Mouse (Mus musculus): Measurements from ENCODE around the gene Slc25a22. TPM values are rescaled to one million over a fixed set of nuclear protein-coding genes. Genes with fewer than 3 reads are reported as not detected.

Slc25a22 gene
- polyA plus RNA-seq (2014; fragmentation: Illumina TruSeq; extraction: RNeasy Lipid Tissue Mini Kit (QIAGEN cat#74804); ENCODE audit: low read depth, low replicate concordance): 2.9 TPM

DNA sequence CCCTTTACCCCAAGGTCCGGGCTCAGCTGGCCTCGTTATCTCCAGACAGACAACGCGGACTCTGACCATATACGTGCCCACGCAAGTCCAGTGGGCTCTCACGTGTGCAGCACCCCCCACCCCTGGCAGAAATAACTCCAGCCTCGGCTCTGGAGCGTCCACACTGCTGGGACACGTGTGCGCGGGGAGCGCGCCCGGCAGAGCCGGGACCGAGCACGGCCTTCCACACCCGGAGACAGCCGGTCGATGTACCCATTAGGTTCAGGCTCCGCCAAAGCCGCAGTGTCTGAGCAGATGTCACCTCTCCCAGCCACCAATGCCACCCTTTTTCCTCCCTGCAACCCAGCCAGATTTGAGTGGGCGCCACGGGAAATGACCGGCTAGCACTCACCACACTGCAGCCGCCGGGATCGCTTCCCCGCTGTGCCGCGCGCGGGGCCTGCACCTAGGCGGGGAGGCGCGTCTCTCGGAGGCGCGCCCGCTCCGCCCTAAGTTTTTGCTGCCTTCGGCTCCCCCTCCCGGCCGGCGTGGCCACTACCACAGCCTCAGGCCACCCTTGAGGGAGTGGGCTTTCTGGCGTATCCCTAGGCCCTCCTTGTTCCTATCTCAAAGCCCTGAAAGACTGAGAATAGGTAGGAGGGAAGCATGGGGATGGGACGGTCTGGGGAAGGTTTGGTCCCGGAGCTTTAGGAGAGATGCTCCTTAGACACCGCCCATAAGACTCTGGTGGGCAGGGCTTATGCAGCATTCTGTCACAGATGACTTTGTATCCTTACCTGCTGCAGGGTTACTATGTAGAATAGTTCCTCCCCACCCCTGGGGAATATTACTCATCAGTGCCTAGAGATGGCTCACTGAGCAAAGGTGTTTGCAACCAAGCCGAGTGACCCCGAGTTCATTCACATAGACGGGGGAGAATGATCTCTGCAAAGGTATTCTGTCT is at the start of gene Slc25a22:
Slc25a22 (minus strand) TSS at position 715 of the 943 bp plus-strand sequence.

DNA sequence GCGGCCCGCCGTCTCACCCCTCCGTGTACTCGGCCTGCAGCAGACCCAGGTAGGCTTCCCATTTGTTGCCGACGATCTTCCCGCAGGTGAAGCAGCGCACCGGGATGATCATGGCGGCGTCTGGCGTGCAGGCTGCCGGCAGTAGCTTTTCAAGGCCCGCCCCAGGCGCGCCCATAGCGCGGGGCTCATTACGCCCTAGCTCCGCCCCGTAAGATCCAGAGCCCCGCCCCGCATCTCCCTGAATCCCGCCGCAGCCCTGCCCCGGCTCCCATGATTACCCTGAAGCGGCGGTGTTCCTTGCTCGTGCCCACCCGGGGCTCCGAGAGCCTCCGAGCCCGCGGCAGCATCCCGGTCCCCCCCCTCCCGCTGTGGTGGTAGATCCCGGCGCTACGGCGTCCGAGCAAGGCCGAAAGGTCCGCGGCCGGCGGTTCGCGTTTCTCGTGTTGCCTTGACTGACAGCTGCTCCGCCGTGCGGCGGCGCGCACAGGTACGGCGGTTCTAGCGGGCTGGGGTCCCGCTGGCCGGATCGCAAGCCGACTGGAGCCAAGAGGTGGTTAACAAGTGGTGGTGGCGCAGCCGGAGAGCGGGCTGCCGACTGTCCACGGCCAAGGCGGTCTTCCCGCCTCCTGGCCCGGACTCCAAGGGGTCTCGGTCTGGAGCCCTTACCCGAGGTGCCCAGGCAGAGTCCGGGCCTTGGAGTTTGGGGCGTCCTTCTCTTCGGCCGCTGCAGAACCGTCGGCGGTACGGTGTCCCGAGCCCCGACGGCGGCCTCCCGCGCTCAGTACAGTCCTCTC is 37.5 kb upstream of the Slc25a22 start, which contains the start of the genes Polr2l and Tspan4:
Polr2l (minus strand) TSS at position 122 of the 794 bp plus-strand sequence.
Tspan4 (plus strand) TSS at position 230 of the 794 bp plus-strand sequence.

DNA sequence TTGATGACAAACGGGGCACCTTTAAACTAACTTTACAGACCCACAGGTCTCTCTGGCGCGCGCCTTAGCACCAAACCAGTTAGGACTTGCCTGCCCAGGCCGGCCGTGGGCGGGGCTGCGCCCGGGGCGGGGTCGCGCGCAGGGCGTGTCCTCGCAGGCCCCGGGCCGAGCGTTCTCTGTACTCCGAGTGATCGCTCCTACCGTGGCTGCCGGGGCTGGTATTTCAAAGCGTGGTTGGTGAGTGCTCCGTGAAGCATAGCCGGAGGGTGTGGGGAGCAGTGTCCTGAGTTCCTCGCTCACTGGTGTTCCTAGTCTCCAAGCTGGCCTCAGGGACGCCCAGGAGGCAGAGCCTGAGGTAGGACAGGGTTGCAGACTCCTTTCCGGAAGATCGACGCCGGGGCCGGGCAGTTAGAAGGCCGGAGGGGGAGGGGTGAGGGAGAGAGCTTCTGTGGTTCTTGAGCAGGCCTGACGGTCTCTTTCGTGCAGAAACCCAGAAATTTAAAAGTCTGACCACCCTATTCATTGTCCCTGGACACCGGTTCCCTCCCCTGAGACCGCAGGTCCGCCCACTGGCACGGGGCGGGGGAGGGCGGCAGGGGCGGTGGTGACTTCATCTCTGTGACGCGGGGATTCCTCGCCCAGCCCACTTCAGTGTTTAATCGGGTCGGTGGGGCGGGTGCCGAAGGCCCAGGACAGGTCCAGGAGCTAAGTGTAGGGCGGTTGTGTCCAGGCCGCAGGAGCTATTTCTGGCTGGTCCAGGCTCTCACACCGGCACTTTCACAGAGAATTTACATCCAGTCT is 29.7 kb upstream of the Slc25a22 start, which contains the start of gene Cd151:
Cd151 (plus strand) TSS at position 163 of the 801 bp plus-strand sequence.

DNA sequence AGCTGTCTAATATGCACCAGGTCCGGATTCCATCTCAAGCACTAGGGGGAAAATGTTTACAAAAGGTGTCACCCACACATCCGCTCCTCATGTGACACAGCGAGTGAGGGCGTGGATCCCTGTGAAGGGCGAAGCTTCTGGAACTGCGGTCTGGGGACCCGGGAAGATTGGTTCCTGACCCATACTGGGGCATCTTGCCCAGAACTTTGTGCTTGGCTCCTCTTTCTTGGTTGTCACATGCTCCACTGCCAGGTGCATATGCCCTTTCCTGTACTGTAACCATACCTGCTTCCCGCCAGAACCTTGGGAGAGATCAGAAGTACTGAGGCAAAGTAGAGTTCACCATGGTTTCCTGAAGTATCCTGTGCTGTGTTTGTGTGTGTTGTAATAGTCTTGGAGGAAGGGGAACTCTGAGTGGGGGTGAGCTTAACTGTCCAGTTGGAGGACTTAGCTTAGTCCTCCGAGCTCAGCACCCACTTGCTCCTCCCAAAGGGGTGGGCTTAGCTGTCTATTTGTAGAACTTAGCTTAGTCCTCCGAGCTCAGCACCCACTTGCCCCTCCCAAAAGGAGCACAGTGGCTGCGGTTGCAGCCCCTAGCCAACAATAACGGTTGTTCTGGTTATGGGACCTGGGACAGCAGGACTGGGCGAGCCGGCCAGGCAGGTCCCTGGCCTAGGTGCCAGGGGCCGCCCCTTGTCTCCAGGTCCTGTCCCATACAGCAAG is 22.9 kb upstream of the Slc25a22 start, which contains the start of gene Cracr2b:
Cracr2b (plus strand) TSS at position 704 of the 723 bp plus-strand sequence.

DNA sequence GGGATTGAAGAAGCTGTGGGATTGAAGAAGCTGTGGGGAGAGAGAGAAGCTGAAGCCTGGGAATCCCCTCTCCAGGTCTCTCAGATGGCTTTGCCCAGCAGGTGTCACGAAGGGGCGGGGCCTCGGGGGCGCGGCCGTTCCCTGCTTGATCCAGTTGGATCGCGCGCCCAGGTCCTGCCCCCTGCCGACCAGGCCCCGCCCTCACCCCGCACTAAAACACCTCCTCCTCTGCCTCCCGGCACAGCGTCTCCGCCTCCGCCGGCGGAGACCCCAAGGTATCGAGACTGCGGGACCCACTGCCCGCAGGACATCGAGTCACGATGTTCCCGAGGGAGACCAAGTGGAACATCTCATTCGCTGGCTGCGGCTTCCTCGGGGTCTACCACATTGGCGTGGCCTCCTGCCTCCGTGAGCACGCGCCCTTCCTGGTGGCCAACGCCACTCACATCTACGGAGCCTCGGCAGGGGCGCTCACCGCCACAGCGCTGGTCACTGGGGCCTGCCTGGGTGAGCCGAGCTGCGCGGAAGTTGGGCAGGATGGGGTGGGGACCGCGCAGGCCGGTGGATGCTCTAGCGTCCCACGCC is 17.4 kb upstream of the Slc25a22 start, which contains the start of gene Pnpla2:
Pnpla2 (plus strand) TSS at position 232 of the 585 bp plus-strand sequence.

DNA sequence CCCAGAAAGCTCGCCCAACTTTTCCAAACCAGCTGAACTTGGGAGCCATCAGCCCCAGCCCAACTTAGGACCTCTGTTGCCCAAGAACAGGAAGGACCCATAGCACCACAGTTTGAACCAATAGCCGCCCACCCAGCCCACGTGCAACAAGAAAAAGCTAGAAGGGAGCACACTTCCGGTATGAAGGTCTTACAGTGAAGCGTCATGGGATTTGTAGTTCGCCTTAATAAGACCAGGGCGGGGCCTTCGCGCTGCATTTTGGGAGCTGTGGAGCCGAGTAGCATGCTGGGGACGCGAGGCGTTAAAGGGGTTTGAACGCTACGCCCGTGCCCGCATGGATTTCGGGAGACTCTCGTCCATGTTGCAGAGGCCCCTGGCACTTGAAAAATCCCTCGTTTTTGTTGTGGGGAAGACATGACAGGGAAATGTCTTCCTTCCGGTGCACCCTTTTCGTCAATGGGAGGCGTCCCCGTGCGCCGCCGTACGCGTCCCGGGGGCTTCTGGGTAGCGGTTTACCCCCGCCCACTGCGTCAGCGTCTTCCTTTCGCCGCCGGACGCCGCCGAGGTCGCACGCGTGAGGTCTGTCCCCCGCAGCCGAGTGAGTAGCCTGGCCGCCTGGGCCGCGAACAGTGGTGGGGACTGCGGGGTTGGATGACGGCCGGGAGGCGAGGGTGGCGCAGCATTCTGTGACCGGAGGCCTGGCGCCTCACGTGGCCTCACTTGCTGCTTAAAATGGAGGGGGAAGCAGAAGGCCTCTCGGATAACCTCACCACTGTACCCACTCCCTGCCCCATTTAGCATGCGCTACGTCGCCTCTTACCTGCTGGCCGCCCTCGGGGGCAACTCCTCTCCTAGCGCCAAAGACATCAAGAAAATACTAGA is 9.7 kb upstream of the Slc25a22 start, which contains the start of gene Rplp2:
Rplp2 (plus strand) TSS at position 261 of the 882 bp plus-strand sequence.

DNA sequence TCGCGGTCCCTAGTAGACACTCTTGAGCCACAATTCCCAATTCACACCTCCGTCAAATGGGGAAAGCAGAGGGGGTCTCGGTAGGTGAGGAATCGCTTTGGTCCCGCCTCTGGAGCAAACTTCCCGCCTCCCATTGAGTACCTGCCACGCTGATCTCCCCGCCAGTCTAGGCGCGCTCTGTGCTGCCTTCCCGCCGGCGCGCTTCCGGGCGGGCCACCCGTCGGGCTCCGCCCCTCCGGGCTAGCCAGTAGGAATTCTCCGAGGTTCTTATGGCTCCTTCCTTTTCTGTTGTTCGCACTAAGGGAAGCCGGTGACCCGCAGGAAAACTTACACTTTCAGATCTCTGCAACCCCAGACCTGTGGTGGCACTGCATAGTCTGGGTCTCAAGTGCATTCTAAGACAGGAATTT is 6.1 kb upstream of the Slc25a22 start, which contains the start of gene Pidd1:
Pidd1 (minus strand) TSS at position 198 of the 410 bp plus-strand sequence.

DNA sequence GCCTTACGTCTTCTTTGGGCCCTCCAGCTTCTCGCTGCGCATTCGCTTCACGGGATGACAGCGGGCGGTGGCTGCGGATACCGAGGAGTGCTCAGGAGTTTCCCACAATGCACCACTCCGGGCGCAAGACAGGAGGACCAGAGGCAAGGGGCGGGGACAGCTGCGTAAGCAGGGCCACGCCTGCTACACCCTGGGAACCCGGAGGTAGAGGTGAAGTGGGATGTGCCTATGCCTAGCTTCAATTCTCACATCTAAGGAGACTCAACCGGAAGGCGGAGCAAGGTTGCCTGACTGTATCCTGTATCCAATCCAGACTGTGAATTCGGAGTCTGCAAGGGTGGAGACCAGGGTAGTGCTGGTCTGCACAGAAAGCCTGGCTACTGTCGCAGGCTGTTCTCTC is 8.4 kb downstream of the Slc25a22 start, which contains the start of gene Cend1:
Cend1 (minus strand) TSS at position 182 of the 400 bp plus-strand sequence.

DNA sequence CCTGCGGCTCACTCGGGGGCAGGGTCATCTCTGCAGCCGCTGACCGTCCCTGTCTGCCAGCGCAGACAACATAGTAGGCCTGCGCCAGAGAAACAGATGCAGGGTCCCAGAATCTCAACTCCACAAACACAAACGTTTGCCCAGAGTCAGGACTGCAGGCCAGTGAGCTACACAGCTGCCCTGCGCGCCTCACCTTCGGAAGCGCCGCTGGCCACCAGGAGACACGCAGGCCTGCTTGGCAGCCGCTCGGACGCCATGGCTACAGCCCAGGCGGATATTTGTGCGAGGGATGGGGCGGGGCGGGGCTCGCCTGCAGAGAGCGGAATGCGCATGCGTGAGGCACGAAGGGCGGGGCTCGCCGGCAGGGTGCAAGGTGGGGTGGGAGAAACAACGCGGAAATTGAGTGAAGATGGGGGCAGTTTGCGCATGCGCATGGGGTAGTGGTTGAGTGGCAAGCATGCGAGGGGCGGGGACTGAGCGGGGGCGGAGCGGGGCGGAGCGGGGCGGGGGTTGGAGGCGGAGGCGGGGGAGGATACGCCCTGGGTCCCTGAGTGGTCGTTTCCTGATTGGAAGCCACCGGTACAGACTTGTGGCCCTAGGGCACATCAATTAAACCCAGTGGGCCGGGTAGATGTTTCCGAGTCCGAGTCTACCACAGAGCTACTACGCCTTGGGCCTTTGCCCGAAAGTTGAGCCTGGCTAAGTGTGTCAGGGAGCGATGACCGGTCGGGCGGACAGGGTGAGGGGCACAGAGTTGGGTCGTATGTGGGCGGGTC is 23.7 kb downstream of the Slc25a22 start, which contains the start of gene Gatd1:
Gatd1 (minus strand) TSS at position 328 of the 776 bp plus-strand sequence.

DNA sequence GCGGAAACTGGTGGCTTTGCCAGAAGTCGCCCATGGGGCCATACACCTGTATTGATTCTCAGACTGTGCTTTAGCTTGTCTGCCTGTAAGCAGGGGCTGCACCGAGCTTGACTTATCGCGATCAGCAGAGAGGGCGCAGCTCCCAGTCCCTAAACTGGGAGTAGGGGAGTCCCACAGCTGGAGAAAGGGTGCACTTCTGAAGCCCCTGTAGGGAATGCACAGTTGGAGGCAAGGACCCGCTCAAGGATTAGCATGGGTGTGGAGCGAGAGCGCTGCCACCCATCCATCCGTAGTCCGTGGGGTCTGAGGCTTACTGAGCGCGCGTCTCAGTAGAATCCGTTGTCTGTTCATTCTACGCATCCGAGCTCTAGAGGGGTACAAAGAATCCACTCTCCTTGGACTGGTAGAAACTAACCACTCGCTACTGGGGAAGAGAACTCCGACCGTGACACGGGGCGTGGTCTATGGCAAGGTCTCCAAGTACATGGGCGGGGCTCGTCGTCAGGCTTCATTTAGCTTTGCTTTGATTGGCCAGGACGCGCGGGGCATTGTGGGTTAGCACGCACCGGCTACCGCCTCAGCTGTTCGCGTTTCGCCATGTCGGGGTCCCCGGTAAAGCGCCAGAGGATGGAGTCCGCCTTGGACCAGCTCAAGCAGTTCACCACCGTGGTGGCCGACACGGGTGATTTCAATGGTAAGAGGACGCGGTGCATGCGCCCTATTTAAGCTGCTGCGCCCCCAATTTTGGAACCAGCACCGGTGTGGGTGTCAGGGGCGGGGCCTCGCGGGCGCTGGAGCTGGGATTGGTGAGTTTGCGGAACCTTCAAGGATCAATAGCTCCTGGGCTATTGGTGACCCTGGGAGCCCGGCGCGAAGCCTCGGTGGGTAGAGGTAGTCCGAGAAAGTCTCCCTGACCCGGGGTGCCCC is 45.8 kb downstream of the Slc25a22 start, which contains the start of gene Taldo1:
Taldo1 (plus strand) TSS at position 575 of the 927 bp plus-strand sequence.

Other genes starting within 250 kb of the Slc25a22 start
- 8.7 TPM for gene Hras, start 243.9 kb downstream of the Slc25a22 start, polyA plus RNA-seq (2014; fragmentation: Illumina TruSeq; extraction: RNeasy Lipid Tissue Mini Kit (QIAGEN cat#74804); ENCODE audit: low read depth, low replicate concordance)
- gene Lrrc56, start 243.7 kb downstream of the Slc25a22 start, polyA plus RNA-seq (2014; fragmentation: Illumina TruSeq; extraction: RNeasy Lipid Tissue Mini Kit (QIAGEN cat#74804); ENCODE audit: low read depth, low replicate concordance): 0.58 TPM
- gene Lmntd2, start 223.8 kb downstream of the Slc25a22 start, polyA plus RNA-seq (2014; fragmentation: Illumina TruSeq; extraction: RNeasy Lipid Tissue Mini Kit (QIAGEN cat#74804); ENCODE audit: low read depth, low replicate concordance): not detected
- gene Rassf7, start 222.0 kb downstream of the Slc25a22 start, polyA plus RNA-seq (2014; fragmentation: Illumina TruSeq; extraction: RNeasy Lipid Tissue Mini Kit (QIAGEN cat#74804); ENCODE audit: low read depth, low replicate concordance): 0.64 TPM
- gene Phrf1, start 209.1 kb downstream of the Slc25a22 start, polyA plus RNA-seq (2014; fragmentation: Illumina TruSeq; extraction: RNeasy Lipid Tissue Mini Kit (QIAGEN cat#74804); ENCODE audit: low read depth, low replicate concordance): 17.6 TPM
- 19.8 TPM for gene Irf7, start 171.4 kb downstream of the Slc25a22 start, polyA plus RNA-seq (2014; fragmentation: Illumina TruSeq; extraction: RNeasy Lipid Tissue Mini Kit (QIAGEN cat#74804); ENCODE audit: low read depth, low replicate concordance)
- 1.3 TPM for gene Cdhr5, start 161.1 kb downstream of the Slc25a22 start, polyA plus RNA-seq (2014; fragmentation: Illumina TruSeq; extraction: RNeasy Lipid Tissue Mini Kit (QIAGEN cat#74804); ENCODE audit: low read depth, low replicate concordance)
- gene Sct, start 158.8 kb downstream of the Slc25a22 start, polyA plus RNA-seq (2014; fragmentation: Illumina TruSeq; extraction: RNeasy Lipid Tissue Mini Kit (QIAGEN cat#74804); ENCODE audit: low read depth, low replicate concordance): not detected
- not detected for gene Drd4, start 145.9 kb downstream of the Slc25a22 start, polyA plus RNA-seq (2014; fragmentation: Illumina TruSeq; extraction: RNeasy Lipid Tissue Mini Kit (QIAGEN cat#74804); ENCODE audit: low read depth, low replicate concordance)
- 0.93 TPM for gene Deaf1, start 110.2 kb downstream of the Slc25a22 start, polyA plus RNA-seq (2014; fragmentation: Illumina TruSeq; extraction: RNeasy Lipid Tissue Mini Kit (QIAGEN cat#74804); ENCODE audit: low read depth, low replicate concordance)
- 18.5 TPM for gene Tmem80, start 110.2 kb downstream of the Slc25a22 start, polyA plus RNA-seq (2014; fragmentation: Illumina TruSeq; extraction: RNeasy Lipid Tissue Mini Kit (QIAGEN cat#74804); ENCODE audit: low read depth, low replicate concordance)
- not detected for gene Eps8l2, start 99.0 kb downstream of the Slc25a22 start, polyA plus RNA-seq (2014; fragmentation: Illumina TruSeq; extraction: RNeasy Lipid Tissue Mini Kit (QIAGEN cat#74804); ENCODE audit: low read depth, low replicate concordance)
- 37.2 TPM for gene Taldo1, start 45.7 kb downstream of the Slc25a22 start, polyA plus RNA-seq (2014; fragmentation: Illumina TruSeq; extraction: RNeasy Lipid Tissue Mini Kit (QIAGEN cat#74804); ENCODE audit: low read depth, low replicate concordance)
- gene Gatd1, start 23.8 kb downstream of the Slc25a22 start, polyA plus RNA-seq (2014; fragmentation: Illumina TruSeq; extraction: RNeasy Lipid Tissue Mini Kit (QIAGEN cat#74804); ENCODE audit: low read depth, low replicate concordance): 9.3 TPM
- gene Cend1, start 8.4 kb downstream of the Slc25a22 start, polyA plus RNA-seq (2014; fragmentation: Illumina TruSeq; extraction: RNeasy Lipid Tissue Mini Kit (QIAGEN cat#74804); ENCODE audit: low read depth, low replicate concordance): 1.0 TPM
- gene Pidd1, start 6.1 kb upstream of the Slc25a22 start, polyA plus RNA-seq (2014; fragmentation: Illumina TruSeq; extraction: RNeasy Lipid Tissue Mini Kit (QIAGEN cat#74804); ENCODE audit: low read depth, low replicate concordance): 0.23 TPM
- gene Rplp2, start 9.5 kb upstream of the Slc25a22 start, polyA plus RNA-seq (2014; fragmentation: Illumina TruSeq; extraction: RNeasy Lipid Tissue Mini Kit (QIAGEN cat#74804); ENCODE audit: low read depth, low replicate concordance): 10.8 TPM
- gene Pnpla2, start 17.3 kb upstream of the Slc25a22 start, polyA plus RNA-seq (2014; fragmentation: Illumina TruSeq; extraction: RNeasy Lipid Tissue Mini Kit (QIAGEN cat#74804); ENCODE audit: low read depth, low replicate concordance): 15.2 TPM
- gene Cracr2b, start 23.2 kb upstream of the Slc25a22 start, polyA plus RNA-seq (2014; fragmentation: Illumina TruSeq; extraction: RNeasy Lipid Tissue Mini Kit (QIAGEN cat#74804); ENCODE audit: low read depth, low replicate concordance): not detected
- 96.8 TPM for gene Cd151, start 29.5 kb upstream of the Slc25a22 start, polyA plus RNA-seq (2014; fragmentation: Illumina TruSeq; extraction: RNeasy Lipid Tissue Mini Kit (QIAGEN cat#74804); ENCODE audit: low read depth, low replicate concordance)
- 6.1 TPM for gene Polr2l, start 37.2 kb upstream of the Slc25a22 start, polyA plus RNA-seq (2014; fragmentation: Illumina TruSeq; extraction: RNeasy Lipid Tissue Mini Kit (QIAGEN cat#74804); ENCODE audit: low read depth, low replicate concordance)
- 1.6 TPM for gene Tspan4, start 37.3 kb upstream of the Slc25a22 start, polyA plus RNA-seq (2014; fragmentation: Illumina TruSeq; extraction: RNeasy Lipid Tissue Mini Kit (QIAGEN cat#74804); ENCODE audit: low read depth, low replicate concordance)
- gene Chid1, start 102.0 kb upstream of the Slc25a22 start, polyA plus RNA-seq (2014; fragmentation: Illumina TruSeq; extraction: RNeasy Lipid Tissue Mini Kit (QIAGEN cat#74804); ENCODE audit: low read depth, low replicate concordance): 7.0 TPM
- 45.8 TPM for gene Ap2a2, start 124.3 kb upstream of the Slc25a22 start, polyA plus RNA-seq (2014; fragmentation: Illumina TruSeq; extraction: RNeasy Lipid Tissue Mini Kit (QIAGEN cat#74804); ENCODE audit: low read depth, low replicate concordance)
- not detected for gene Muc6, start 217.4 kb upstream of the Slc25a22 start, polyA plus RNA-seq (2014; fragmentation: Illumina TruSeq; extraction: RNeasy Lipid Tissue Mini Kit (QIAGEN cat#74804); ENCODE audit: low read depth, low replicate concordance)